Mouse (Mus musculus): ENCODE data around the gene Snupn.

DNA sequence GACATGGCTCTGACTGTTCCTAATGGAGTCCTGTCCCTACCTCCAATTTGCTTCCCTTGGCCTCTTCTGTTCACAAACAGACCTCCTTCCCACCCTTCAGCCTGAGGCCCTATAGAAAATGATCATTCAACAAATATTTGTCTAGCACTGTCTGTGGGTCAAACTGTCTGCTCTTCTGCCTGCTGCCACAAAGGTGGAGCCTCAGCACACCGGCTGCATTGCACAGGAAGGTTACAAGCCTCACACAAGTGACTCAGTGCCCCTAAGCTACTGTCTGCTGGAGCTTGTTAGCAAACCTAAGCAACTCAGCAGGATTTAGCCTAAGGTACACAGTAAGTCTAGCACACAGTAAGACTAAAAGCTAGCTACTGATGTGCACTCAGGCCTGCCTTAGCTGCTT is 39.7 kb upstream of the Snupn start:
- TF ChIP-seq POLR2A (IDR thresholded peaks at IDR 0.05; ENCODE audit: insufficient read length, low read depth) (no peak), POLR2AphosphoS2 (IDR thresholded peaks at IDR 0.05; ENCODE audit: insufficient read length, low read depth) (peak; percentile 62), MYOG (IDR thresholded peaks at IDR 0.05; ENCODE audit: control insufficient read depth in 1 of 3, insufficient read depth in 1 of 3, insufficient read length in 2 of 3, low read depth in 2 of 3) (no peak), E2F4 (IDR thresholded peaks at IDR 0.05; ENCODE audit: insufficient read depth) (no peak), TCF12 (IDR thresholded peaks at IDR 0.05; ENCODE audit: insufficient read depth, poor library complexity, severe bottlenecking) (no peak), MYOD1 (IDR thresholded peaks at IDR 0.05; ENCODE audit: control insufficient read depth in 1 of 3, insufficient read length in 2 of 3, low read depth in 2 of 3) (no peak), USF1 (IDR thresholded peaks at IDR 0.05; ENCODE audit: low read depth) (no peak), MAX (IDR thresholded peaks at IDR 0.05; ENCODE audit: low read depth) (no peak), SRF (IDR thresholded peaks at IDR 0.05; ENCODE audit: control insufficient read depth, insufficient read length, low read depth) (no peak), TCF3 (IDR thresholded peaks at IDR 0.05; ENCODE audit: insufficient read length, low read depth) (no peak), REST (IDR thresholded peaks at IDR 0.05; ENCODE audit: insufficient read depth, insufficient read length) (no peak)
